Mouse (Mus musculus) left cerebral cortex, adult 18-20 months (tissue): ENCODE data around the gene Tenm3. TPM values are rescaled to one million over a fixed set of nuclear protein-coding genes. Genes with fewer than 3 reads are reported as not detected.

Experiments used
- DNase-seq, 2 experiments: peaks; one replicate each; pipeline ENCODE4 v3.0.0; 2021 to 2022; ENCODE audit warnings: low spot score in 2 of 2, mixed read lengths in 1 of 2
- total RNA-seq, 2 experiments: library from RNA; stranded (reverse); gene quantifications; 2 replicates each; pipeline ENCODE4 v1.2.3; 2021

Gene Tenm3
- total RNA-seq, 2 experiments from 2014 or later, result 63.4 to 78.5 TPM

GRCm38 (mm10) chr8:48367164-48367563 is 476.6 kb downstream of the Tenm3 start:
- DNase-seq, result no peak

DNA sequence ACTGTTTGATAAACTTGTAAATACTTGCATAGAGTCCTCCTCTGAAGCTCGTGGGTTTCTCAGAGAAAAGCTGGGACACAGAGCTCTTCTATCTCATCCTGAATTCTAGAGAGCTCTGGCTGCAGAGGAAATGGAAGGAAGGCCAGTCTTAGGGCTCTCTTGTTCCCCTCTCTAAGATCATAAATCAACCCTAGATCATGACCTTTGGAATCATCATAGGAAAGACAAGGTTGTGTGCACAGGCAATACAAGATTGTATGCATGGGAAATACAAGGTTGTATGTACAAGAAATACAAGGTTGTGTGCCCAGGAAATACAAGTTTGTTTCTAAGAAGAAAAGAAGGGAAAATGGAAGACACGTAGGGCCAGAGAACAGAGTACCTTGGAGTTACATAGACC is 486.9 kb downstream of the Tenm3 start:
- DNase-seq, result no peak

DNA sequence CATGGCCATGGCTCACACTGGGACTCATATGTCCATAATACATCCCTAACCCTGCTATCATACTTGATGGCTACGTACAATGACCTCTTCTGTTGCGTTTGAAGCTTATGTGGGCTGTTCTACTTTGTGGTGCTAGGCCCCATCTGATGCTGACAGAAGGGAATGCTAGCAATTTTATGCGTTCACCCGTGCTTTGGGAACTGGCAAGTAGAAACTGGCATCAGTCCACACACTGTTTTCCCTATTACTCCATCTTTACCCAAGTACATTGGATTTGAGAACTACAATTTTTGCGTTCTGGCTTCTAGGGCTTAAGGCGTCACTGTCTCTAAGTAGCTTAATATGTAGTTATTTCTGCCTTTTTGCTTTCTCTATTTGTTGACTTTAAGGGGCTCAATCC is 490.3 kb downstream of the Tenm3 start:
- no peak for DNase-seq

- no peak for DNase-seq
These were observed 494.9 kb downstream of the Tenm3 start for GRCm38 (mm10) chr8:48348901-48349300.

GRCm38 (mm10) chr8:48348386-48348785 is 495.4 kb downstream of the Tenm3 start:
- DNase-seq, result no peak

- DNase-seq, result no peak
These were observed 500.7 kb downstream of the Tenm3 start for GRCm38 (mm10) chr8:48343067-48343420.

DNA sequence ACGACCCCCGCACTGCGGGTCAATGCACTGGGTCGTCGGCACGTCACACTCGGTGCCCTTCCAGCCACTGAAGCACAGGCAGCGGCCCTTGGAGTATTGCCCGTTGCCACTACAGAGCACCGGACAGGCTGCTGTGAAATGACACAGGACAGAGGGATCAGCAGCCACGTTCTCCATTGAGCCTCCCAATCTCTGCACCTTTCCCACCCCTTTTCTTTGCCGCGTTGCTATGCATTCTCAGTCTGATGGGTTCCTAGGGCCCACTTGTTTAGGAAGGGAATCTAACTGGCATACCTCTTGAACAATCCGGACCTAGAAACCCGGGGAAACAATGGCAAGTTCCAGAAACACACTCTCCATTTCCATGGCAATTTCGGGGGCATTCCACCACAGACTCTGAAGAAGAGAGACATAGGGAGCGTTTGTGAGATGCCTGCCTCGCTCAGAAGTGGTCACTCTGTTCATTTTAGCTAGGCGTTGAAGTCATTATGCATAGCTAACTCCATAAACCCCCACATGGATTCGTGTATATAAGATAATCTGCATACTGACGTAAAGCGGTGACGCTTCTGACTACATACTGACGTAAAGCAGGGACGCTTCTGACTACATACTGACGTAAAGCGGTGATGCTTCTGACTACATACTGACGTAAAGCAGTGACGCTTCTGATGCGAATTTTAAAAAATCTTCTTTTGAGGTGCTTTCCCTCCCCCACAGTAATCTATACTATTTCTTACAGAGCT is 501.3 kb downstream of the Tenm3 start:
- DNase-seq, result no peak

DNA sequence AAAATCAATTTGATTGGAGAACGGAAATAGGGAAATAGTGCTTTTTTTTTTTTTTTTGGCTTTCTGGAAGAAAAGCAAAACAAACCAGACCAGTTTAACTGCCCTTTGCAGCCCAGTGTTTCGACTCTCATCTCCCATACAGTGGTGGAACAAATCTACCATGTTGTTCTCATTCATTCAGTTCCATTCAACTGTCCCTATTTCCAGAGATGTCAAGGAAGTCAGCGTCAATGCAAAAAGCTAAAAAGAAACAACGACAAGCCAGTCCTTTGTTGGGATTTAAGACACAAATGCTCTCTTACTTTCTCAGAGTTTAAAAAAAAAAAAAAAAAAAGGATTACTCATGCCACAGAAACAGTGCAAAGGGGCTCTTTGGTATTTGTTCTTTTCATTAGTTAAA is 502.1 kb downstream of the Tenm3 start:
- DNase-seq, result no peak

DNA sequence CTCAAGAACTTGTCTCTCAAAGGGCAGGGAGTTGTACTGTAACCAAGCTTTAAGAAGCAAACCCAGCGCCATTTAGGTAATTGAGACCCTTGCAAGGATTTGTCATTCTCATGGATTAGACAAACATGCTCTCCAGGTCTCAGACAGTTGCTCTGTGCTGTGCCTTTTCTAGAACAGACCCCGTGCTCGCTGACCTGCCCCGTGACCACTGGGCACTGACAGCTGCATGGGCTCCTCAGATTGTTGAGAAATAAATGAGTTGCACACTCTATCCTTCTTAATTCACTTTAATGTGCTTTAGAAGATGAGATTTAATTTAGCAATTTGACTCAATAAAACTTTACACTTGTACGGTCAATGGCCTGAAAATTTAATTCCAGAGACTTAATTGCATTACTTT is 502.5 kb downstream of the Tenm3 start:
- DNase-seq, result no peak

- no peak for DNase-seq
These were observed 521.0 kb downstream of the Tenm3 start for GRCm38 (mm10) chr8:48322655-48323265.

DNA sequence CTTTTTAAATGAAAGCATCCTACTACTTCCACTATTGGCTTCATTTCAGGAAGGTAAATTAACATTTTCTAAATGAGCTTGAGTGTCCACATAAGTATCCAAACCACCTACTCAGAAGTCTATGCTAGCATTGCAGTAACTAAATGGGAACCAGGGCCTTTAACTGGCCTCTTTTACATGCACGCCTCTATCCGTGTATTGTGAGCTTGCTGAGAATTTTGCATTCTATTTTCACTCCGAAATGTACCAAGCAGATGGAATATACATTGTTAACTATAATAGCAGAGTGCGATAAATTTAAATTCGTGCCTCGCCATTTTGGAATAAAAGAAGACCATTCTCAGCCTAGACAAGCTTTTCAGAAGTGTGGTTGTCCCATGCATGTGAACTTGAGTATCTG is 521.5 kb downstream of the Tenm3 start:
- no peak for DNase-seq

DNA sequence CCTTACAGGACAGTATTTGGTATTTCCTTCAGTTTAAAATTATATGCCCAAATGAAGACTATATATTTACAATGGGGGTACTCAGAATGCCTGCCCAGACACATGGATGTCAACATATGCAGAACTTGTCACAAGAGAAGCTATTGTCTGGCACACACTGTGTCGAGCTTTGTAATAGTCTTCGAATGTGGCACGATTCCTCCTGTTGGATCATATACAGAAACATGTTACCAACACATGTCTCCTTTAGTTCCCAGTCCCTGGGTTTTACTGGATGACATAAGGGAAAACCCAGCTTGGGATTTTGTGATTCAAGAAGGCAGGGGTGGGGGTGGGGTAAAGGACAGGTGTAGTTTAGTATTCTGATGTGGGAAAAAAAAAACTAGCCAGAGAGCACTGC is 524.1 kb downstream of the Tenm3 start:
- no peak for DNase-seq

GRCm38 (mm10) chr8:48317498-48317897 is 526.3 kb downstream of the Tenm3 start:
- DNase-seq, result no peak

DNA sequence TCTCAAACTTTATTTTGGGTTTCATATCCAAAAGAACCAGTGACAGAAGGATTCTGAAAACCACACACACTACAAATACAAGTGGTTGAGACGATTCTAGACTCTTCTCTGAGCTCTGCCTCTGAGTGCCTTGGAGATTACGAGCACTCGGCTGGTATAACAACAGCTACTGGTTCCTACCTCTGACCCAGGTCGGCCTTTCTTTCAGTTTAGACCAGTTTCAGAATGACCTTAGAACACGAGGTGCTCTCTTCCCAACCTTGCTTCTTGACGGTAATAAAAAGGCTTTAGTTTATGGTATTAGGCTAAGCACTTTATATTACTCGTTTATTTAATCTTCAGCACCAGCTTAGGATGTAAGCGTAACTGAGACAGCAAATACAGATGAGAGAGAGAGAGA is 528.1 kb downstream of the Tenm3 start:
- DNase-seq, result no peak

- no peak for DNase-seq
These were observed 529.8 kb downstream of the Tenm3 start for GRCm38 (mm10) chr8:48313985-48314368.

DNA sequence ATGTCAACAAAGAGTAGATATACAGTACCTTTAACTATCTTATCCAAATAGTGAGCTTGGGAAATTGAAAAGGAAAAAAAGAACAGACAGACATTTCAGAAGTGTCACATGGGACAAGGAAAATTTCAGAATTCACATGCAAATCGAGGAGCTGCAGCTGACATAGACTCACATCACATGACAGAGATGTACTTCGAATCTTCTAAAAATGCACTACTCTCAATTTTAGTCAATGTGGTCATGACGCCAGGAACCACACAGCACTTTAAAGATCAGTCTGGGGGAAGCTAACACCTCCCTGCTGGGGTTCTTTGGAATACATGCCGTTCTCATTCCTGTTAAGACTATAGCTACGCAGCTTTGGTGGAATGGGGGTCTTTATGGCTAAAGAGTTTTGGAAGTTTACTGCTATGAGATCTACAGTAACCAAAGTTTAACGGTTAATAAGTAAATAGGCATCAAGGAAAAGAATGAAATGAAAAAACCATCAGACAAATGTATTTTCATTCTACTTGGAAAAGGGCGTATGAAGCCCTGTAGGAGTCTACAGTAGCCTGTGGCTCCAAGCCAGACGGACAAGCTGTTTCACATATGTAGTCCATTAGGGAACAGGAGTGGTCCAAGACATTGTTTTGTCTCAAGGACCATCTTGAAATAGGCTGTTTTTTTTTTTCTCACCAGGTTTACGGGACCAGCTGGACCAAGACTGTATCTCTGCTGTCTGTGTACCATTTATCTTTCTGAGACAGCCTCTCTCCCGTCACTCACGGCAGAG is 530.4 kb downstream of the Tenm3 start:
- DNase-seq, result peak in 1 of 2 experiments; percentile 32

GRCm38 (mm10) chr8:48311706-48312105 is 532.0 kb downstream of the Tenm3 start:
- no peak for DNase-seq

DNA sequence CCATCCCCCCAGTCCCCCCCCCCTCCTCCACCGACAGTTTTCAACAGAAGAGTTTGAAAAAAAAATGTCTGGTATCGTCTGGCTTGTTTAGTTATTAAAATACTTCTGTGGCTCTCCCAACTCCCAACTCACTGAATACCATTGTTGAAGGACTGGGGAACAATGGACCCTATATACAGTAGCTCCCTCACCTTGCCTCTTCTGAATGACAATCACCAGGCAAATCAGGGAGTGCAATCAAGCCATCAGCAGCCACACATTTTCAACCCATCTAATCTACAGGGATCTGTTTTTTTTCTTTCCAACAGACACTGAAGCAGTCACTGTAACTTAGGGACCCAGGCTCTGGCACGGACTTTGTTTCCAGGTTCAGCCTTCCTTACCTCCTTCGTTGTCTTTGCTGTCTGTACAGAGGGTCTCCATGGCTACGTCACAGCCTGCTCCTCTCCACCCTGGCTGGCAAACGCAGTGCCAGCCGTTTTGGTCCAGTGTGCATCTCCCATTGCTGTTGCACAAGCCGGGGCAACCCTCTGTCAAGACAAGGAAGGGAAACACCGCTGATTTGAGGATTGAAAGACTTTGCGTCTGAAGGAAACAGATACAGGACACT is 533.4 kb downstream of the Tenm3 start:
- no peak for DNase-seq

DNA sequence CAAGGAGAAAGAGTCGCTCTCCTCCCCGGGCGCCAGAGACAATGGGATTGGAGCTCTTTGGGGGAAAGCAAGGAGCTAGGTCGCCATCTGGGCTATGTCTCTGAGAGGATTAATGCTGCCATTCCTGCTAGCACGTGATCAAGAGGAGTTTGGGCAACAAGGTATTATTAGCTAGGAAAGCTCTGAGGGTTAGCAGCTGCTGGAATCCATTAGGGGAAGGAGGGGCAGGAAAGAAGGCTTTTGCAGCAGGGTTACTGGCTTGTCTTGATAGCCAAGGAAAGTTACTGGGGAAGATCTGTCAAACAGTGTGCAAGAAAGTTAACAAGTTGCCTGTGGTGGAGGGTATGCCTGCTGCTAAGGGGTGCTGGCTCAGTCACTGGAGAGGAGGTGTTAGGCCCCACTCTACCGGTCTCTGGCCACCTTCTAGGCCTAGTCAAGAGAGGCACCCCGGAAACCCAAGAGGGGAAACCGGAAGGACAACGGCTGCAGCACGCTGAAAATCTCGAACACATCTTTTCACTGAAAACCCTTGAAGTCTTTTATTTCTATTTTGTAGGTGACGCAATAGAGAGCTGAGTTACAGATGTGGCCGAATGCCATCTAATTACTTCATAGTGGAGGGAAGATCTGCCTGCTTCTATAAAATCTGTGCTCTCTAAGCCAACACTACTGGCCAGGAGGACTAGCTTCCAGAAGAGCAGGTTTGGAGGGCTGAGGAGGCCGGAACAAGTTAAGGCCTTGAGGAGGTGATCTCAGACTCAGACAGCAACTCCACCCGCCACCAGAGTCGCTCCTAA is 534.4 kb downstream of the Tenm3 start:
- DNase-seq, result no peak

- no peak for DNase-seq
These were observed 539.5 kb downstream of the Tenm3 start for GRCm38 (mm10) chr8:48304224-48304623.

DNA sequence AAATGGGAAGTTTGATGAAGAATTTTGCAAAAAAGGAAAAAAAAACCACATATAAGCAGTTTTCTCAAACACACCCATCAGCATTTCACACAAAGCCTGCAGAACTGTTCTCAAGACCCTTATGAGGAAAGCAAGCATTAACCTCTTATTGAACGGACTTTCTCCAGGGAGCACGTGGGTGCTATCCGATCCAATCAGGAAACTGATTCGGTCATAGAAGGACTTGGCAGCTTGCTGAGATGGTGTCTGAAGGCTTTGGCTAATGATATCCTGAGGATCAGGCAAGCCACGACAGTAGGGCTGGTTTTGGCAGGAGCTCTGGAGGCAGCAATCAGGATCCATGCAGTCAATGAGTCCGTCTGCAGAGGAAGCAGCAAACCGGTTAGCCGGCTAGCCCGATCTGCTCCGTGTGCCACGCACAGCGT is 543.1 kb downstream of the Tenm3 start:
- peak in 1 of 2 experiments; percentile 21 for DNase-seq
